Mouse (Mus musculus): ENCODE results near the gene Plac9a. TPM values are rescaled to one million over a fixed set of nuclear protein-coding genes. Genes with fewer than 3 reads are reported as not detected.
A peak's percentile ranks its signal among the peaks of the same experiment; 100 is the strongest.
"Not testable (repeated sequence)": the region's sequence is repeated elsewhere in the genome, so short reads cannot be mapped to it uniquely, and the experiment has no call there.

Plac9a gene
- total and polyA plus RNA-seq, 3 experiments, result 1.6 to 4.1 (median 3.4) TPM

- DNase-seq; H3K27ac ChIP-seq; H3K9ac ChIP-seq (ENCODE audit: low read depth, low read length); H3K4me3 ChIP-seq; H3K79me2 ChIP-seq (replicated peaks; ENCODE audit: control insufficient read depth, insufficient read depth, low read length); H3K27me3 ChIP-seq (ENCODE audit: control insufficient read depth, insufficient read depth, low read length); intact Hi-C loops (cut with DNase I); H3K4me1 ChIP-seq (ENCODE audit: control insufficient read depth, insufficient read depth, low read length); H3K36me3 ChIP-seq (ENCODE audit: control insufficient read depth, insufficient read depth, low read length): not testable (repeated sequence)
- WGBS, result no CpG with 5 or more reads among the region's 7 CpGs
These were observed 7.2 kb downstream of the Plac9a start for GRCm38 (mm10) chr14:25895686-25896085.

GRCm38 (mm10) chr14:25894566-25894965 is 8.3 kb downstream of the Plac9a start:
- WGBS, result no CpG with 5 or more reads among the region's 3 CpGs
- H3K27me3 ChIP-seq (ENCODE audit: control insufficient read depth, insufficient read depth, low read length); DNase-seq; H3K27ac ChIP-seq; intact Hi-C loops (cut with DNase I); H3K36me3 ChIP-seq (ENCODE audit: control insufficient read depth, insufficient read depth, low read length); H3K4me3 ChIP-seq; H3K4me1 ChIP-seq (ENCODE audit: control insufficient read depth, insufficient read depth, low read length); H3K79me2 ChIP-seq (replicated peaks; ENCODE audit: control insufficient read depth, insufficient read depth, low read length); H3K9ac ChIP-seq (ENCODE audit: low read depth, low read length): not testable (repeated sequence)

- intact Hi-C loops (cut with DNase I); H3K4me1 ChIP-seq (ENCODE audit: control insufficient read depth, insufficient read depth, low read length); H3K27ac ChIP-seq; H3K36me3 ChIP-seq (ENCODE audit: control insufficient read depth, insufficient read depth, low read length); H3K27me3 ChIP-seq (ENCODE audit: control insufficient read depth, insufficient read depth, low read length); DNase-seq; H3K9ac ChIP-seq (ENCODE audit: low read depth, low read length); H3K4me3 ChIP-seq; H3K79me2 ChIP-seq (replicated peaks; ENCODE audit: control insufficient read depth, insufficient read depth, low read length): not testable (repeated sequence)
- WGBS, result no CpG with 5 or more reads among the region's 12 CpGs
These were observed 17.0 kb downstream of the Plac9a start for GRCm38 (mm10) chr14:25885886-25886285.

GRCm38 (mm10) chr14:25881769-25882168 is 21.1 kb downstream of the Plac9a start:
- H3K9ac ChIP-seq (ENCODE audit: low read depth, low read length); H3K4me3 ChIP-seq; H3K36me3 ChIP-seq (ENCODE audit: control insufficient read depth, insufficient read depth, low read length); DNase-seq; H3K27me3 ChIP-seq (ENCODE audit: control insufficient read depth, insufficient read depth, low read length); H3K27ac ChIP-seq; H3K79me2 ChIP-seq (replicated peaks; ENCODE audit: control insufficient read depth, insufficient read depth, low read length); H3K4me1 ChIP-seq (ENCODE audit: control insufficient read depth, insufficient read depth, low read length); intact Hi-C loops (cut with DNase I): not testable (repeated sequence)
- no CpG with 5 or more reads among the region's 9 CpGs for WGBS

GRCm38 (mm10) chr14:25876640-25877039 is 26.3 kb downstream of the Plac9a start:
- H3K36me3 ChIP-seq (ENCODE audit: control insufficient read depth, insufficient read depth, low read length); DNase-seq; H3K79me2 ChIP-seq (replicated peaks; ENCODE audit: control insufficient read depth, insufficient read depth, low read length); H3K27ac ChIP-seq; H3K27me3 ChIP-seq (ENCODE audit: control insufficient read depth, insufficient read depth, low read length); intact Hi-C loops (cut with DNase I); H3K9ac ChIP-seq (ENCODE audit: low read depth, low read length); H3K4me3 ChIP-seq: not testable (repeated sequence)
- WGBS, result no CpG with 5 or more reads among the region's 7 CpGs
- peaks cover 11% of the 10 kb centered on the region for H3K4me1 ChIP-seq (ENCODE audit: control insufficient read depth, insufficient read depth, low read length)

- Histone ChIP-seq H3K27me3 (ENCODE audit: control insufficient read depth, insufficient read depth, low read length) (no peaks in the 10 kb centered on the region), H3K9ac (ENCODE audit: low read depth, low read length) (no peak overlapping the region), H3K36me3 (ENCODE audit: control insufficient read depth, insufficient read depth, low read length) (peaks cover 2% of the 10 kb centered on the region; the same call in 1 of the 2 replicates), H3K4me3 (no peak overlapping the region), H3K27ac (peak overlapping the region; percentile 46), H3K79me2 (replicated peaks; ENCODE audit: control insufficient read depth, insufficient read depth, low read length) (peaks cover 2% of the 10 kb centered on the region; the same call in 1 of the 2 replicates), H3K4me1 (ENCODE audit: control insufficient read depth, insufficient read depth, low read length) (peaks cover 25% of the 10 kb centered on the region)
- 39% methylated on average over 8 of the region's 8 CpGs for WGBS
- DNase-seq, result peak in 1 of 2 experiments; percentile 53
- intact Hi-C loops (cut with DNase I), result no loop called here
- TF ChIP-seq EP300 (IDR thresholded peaks at IDR 0.05; ENCODE audit: insufficient read depth, low read depth, low read length) (no peak), POLR2A (IDR thresholded peaks at IDR 0.05; ENCODE audit: insufficient read depth, low read depth, low read length) (no peak), CTCF (IDR thresholded peaks at IDR 0.05) (no peak)
These were observed 30.2 kb downstream of the Plac9a start for GRCm38 (mm10) chr14:25872461-25873415.

Data from heart, adult 2 months (tissue).